25 mouse cellular contexts compared by ENCODE assay signal in genomic region chr4:56008287-56008686, GRCm38 (mm10).
"Had no signal": no experiment of that assay in that cellular context is flagged by ENCODE, and none has a peak within 500 bp of the region (broad histone marks: within the 10 kb centered on the region; RNA-seq: fewer than 3 reads in every experiment).

No protein-coding gene starts in this region.

- H3K4me2 ChIP-seq: heart, embryonic 11.5 days; hindbrain, embryonic 12.5 days; hindbrain, embryonic 14.5 days; intestine, embryonic 15.5 days; limb, embryonic 12.5 days; liver, embryonic 11.5 days; liver, embryonic 13.5 days had no signal

- H3K4me1 ChIP-seq: hindbrain, embryonic 10.5 days; hindbrain, embryonic 12.5 days; intestine, embryonic 15.5 days; limb, embryonic 10.5 days; limb, embryonic 12.5 days; liver, embryonic 13.5 days had no signal

- H3K27me3 ChIP-seq: hindbrain, embryonic 12.5 days; intestine, embryonic 15.5 days; limb, embryonic 12.5 days; liver, embryonic 13.5 days had no signal

- H3K9ac ChIP-seq: hindbrain, embryonic 12.5 days; hindbrain, embryonic 14.5 days; intestine, embryonic 15.5 days; limb, embryonic 12.5 days; liver, embryonic 13.5 days had no signal

- H3K36me3 ChIP-seq: hindbrain, embryonic 10.5 days; hindbrain, embryonic 12.5 days; intestine, embryonic 15.5 days; limb, embryonic 10.5 days; limb, embryonic 12.5 days; liver, embryonic 13.5 days had no signal

- H3K4me3 ChIP-seq: gastrocnemius, adult 2 months; hindbrain, embryonic 10.5 days; hindbrain, embryonic 12.5 days; intestine, embryonic 15.5 days; layer of hippocampus, adult 2 months; left cerebral cortex, adult 2 months; limb, embryonic 10.5 days; limb, embryonic 12.5 days; liver, embryonic 13.5 days had no signal

- H3K27ac ChIP-seq: gastrocnemius, adult 2 months; hindbrain, embryonic 10.5 days; hindbrain, embryonic 12.5 days; hindbrain, embryonic 14.5 days; intestine, embryonic 15.5 days; layer of hippocampus, adult 2 months; left cerebral cortex, adult 2 months; limb, embryonic 10.5 days; limb, embryonic 12.5 days; liver, embryonic 13.5 days had no signal

- DNase-seq: gastrocnemius, adult 2 months; gastrocnemius, postnatal 10 days; gastrocnemius, postnatal 25 days; heart, adult 18-20 months; kidney, adult 18-20 months; kidney, adult 8-10 months; kidney, postnatal 10 days; kidney, postnatal 25 days; kidney, postnatal 4 days; liver; liver, embryonic 13.5 days had no signal

- H3K9me3 ChIP-seq: hindbrain, embryonic 10.5 days; hindbrain, embryonic 12.5 days; intestine, embryonic 15.5 days; limb, embryonic 10.5 days; limb, embryonic 12.5 days; liver, embryonic 13.5 days had no signal

- ATAC-seq: forebrain, embryonic 16.5 days; hindbrain, embryonic 16.5 days; inflammation-experienced regulatory T-cells, adult 6 months; intestine, embryonic 15.5 days; intestine, postnatal 0 days had no signal
